Mouse (Mus musculus) c-Kit-positive CD71-positive TER-119-positive erythroid progenitor cells, embryonic 14.5 days (primary cell): ENCODE results near the gene Unc13a.

ENCODE experiments used
- DNase-seq: peaks from one replicate; pipeline ENCODE4 v3.0.0-alpha.2; 2013; ENCODE audit warnings: low spot score

Gene Unc13a

GRCm38 (mm10) chr8:71586891-71587290, 84.7 kb downstream of the Unc13a start:
- no peak for DNase-seq

DNA sequence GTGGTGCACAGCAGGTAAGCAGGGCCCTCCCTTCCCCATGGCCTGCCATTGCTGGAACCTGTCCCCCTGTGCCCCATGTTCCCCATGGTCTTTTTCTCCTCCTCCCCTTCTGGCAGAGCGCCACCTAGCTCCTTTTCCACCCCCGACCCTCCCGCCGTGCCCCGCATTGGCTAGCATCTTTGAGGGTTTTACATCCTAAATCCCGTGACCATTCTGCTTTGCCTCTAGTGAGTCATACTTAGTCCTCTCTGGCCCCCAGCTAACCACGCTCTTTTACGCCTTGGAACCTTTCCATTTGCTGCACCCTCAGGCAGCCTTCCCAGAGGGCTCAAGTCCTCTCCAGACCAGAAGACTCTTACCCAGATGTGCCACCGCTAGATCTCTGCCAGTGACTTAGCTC, 91.4 kb downstream of the Unc13a start:
- no peak for DNase-seq

GRCm38 (mm10) chr8:71579476-71579875, 92.1 kb downstream of the Unc13a start:
- no peak for DNase-seq

DNA sequence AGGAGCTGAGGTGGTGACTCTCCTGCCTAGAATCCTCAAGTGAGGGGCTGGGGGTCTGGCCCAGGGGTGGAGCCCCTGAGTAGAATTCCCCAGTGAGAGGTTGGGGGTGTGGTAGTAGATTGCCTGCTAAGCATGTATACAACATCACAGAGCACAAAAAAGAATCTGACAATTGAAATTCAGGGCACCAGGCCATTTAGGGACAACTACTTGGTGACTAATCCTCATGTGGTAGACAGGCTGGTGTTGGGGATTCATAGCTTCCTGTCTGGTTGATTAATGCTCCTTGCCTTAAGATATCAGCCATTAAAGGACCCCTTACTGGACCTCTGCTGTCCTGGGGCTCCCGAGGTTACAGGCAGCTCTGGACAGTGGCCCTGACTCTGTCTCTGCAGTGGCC, 92.5 kb downstream of the Unc13a start:
- no peak for DNase-seq

- DNase-seq = no peak
These were observed 93.6 kb downstream of the Unc13a start for GRCm38 (mm10) chr8:71577856-71578387.

DNA sequence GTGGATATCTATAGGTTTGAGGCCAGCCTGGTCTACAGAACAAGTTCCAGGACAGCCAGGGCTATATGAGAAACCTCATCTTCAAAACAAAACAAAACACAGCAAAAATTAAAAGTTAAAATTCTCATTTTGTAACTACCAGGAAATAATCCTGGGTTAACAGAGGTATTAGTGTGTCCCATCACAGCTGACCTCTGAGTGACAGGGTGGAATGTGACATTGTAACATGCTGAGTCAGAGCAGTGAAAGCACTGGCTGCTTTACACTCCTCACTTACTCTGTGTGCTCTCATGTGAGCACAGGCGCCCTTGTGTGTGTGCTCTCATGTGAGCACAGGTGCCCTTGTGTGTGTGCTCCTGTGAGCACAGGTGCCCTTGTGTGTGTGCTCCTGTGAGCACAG, 96.5 kb downstream of the Unc13a start:
- no peak for DNase-seq

GRCm38 (mm10) chr8:71574426-71574825, 97.1 kb downstream of the Unc13a start:
- no peak for DNase-seq
